Mouse (Mus musculus) CD8-positive naive resting alpha-beta T cell, adult 57 days (primary cell): Measurements from ENCODE around the gene Ssr4. TPM values are rescaled to one million over a fixed set of nuclear protein-coding genes. Genes with fewer than 3 reads are reported as not detected.

Experiments used
- total RNA-seq: library from RNA; stranded (reverse); gene quantifications from one replicate; pipeline ENCODE4 v1.2.4, GENCODE M21; 2023

Gene Ssr4
- 116 TPM for total RNA-seq

DNA sequence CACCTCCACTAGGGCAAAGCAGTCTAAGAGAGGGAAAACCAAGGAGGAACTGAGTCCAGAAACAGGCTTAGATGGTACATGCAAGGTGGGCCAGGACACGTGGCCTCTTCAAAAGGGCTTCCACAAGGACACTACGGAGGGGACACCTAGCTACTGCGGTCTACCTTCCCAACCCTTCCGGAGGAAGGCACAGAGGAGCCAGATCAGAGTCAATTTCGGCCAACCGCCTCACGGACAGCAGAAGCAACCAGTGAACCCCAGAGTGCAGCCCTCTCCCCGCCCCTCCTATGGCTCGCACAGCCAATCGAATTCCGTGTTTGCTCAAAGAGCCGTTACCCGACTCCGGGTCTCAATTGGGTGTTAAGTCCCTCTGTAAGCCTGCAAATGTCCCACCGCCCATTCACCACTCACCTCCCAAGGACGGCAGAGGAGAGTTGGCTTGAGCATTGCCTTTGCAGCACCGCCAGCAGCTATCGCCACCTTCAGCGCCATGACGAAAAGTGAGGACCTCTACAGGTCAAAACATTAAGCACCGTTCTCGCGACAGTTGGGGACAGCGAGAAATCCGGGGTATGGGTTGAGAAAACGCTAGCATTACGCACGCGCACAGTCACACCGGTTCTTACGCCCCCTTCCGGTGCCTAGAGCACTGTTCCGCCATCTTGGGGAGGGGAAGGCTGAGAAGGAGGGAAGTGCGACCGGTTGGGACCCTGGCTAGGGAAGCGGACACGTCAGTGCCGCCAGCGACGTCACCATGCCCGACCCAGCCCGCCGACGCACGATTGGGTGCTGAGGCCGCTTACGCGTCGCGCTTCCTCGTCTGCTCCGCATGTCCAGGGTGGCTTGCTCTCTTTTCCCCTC lies at the start of gene Ssr4, which contains the start of gene Idh3g:
Gene Ssr4, plus strand, starts transcription at position 665 of the 861 bp plus-strand sequence.
Gene Idh3g, minus strand, starts transcription at position 534 of the 861 bp plus-strand sequence.

DNA sequence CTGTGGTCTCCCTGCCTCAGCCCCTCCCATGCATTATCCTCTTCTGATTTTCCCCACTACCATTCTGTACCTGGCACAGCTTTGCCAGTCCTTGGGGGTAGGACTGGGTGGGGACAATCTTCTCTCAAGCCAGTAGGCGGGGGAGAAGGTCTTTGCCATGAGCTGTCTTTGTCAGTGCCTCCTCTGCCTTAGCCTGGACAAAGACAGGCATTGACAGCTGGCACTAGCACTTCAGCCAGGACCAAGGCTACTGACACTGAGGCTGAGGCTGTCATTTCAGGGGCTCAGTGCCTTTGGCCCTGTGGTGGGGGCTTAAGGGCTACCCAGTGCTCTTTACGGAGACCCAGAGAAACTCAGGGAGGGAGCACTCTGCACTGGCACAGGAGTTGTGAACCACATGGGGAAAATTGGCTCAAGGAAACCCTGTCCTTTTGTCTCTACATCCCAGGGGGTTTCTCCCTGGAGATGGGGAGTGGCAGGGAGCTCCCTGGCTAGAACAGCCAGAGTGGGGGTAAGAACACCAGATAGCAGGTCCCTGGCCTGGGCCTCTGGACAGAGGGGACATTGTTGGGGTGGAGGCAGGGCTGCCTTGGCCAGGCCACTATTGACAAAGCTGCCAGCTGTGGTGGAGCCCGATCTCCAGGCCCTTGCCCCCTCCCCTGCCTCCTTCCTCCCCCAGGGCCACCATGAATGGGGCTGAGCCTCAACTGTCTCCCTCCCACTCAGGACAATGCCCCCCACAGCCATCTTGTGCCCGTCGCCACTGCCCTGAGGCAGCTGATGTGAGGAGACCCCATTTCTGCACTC lies 30.3 kb upstream of the Ssr4 start, which contains the start of gene Plxnb3:
Gene Plxnb3, plus strand, starts transcription at position 757 of the 807 bp plus-strand sequence.

DNA sequence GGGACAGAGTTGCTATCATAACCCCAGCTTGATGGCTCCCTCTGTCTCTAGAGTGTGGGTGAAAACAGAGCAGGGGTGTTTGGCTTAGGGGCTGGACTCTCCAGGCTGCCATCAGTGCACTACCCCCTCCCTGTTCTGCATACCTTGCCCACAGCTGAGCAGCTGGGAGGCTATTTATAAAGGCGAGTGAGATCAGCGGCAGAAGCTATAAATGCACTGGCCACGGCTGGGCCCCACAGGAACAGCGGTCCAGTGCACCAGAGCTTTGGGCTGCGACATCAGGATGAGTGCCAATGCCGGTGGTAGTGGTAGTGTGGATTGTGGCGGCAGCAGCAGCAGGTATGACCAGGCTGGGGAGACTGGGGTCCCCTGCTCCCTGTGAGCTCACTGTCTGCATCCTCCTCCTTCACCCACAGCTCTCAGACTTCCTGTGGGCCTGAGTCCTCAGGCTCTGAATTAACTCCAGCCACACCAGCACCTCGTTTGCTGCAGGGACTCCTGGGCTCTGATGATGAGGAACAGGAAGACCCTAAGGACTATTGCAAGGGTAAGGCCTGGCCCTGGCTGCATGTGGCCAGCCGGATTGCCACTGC lies 12.6 kb upstream of the Ssr4 start, which contains the start of gene Srpk3:
Gene Srpk3, plus strand, starts transcription at position 238 of the 593 bp plus-strand sequence.

DNA sequence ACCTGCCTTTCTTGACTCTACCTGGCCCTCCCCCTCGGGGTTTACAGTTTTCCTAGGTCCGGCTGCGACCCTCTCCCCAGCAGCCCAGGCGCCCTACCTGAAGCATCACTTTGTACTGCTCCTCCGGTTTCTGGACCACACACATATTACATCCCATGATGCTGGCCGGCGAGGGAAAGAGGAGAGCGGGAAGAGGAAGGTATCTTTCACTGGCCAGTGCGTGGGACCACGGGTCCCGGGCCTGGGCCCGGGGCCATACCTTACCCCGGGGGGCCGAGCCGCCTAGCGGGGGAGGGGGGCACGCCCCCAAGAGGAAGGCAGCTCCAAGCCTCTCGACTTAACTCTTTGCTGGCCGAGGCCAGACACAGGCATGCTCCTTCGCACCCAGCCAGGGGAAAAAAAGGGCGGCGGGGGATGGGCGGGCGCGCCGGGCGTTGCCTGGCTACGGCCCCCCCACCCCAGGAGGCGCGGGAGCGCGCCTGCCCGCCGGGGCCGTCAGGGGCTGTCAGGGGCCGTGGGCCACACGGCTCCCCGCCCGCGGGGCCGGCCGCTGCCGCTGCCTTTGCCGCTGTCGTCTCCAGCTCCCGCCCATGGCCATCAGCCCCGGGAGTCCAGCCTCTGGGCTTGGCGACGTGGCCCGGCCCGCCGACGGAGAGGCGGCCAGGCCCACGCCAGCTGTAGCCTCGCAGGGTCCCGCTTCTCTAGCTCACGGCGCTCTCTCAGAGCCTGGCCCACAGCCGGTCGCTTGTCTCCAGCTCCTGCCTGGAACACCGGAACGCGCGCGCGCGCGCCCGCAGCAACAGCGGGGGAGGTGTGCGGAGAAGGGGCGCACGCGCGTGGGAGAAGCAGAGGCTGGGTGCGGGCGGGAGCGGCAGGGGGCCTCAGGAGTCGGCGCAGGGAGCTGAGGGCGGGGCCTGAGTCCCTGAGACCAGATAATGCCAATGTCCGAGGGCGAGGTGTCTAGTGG lies 37.6 kb downstream of the Ssr4 start, which contains the start of gene Pdzd4:
Gene Pdzd4, minus strand, starts transcription at position 785 of the 967 bp plus-strand sequence.

Other genes with a start within 250 kb of the Ssr4 start
- gene Dusp9, start 147.6 kb upstream of the Ssr4 start, total RNA-seq = 0.31 TPM
- 2.1 TPM for gene Pnck, start 126.9 kb upstream of the Ssr4 start, total RNA-seq
- 0.58 TPM for gene Slc6a8, start 113.9 kb upstream of the Ssr4 start, total RNA-seq
- 111 TPM for gene Bcap31, start 70.9 kb upstream of the Ssr4 start, total RNA-seq
- 32.7 TPM for gene Abcd1, start 70.4 kb upstream of the Ssr4 start, total RNA-seq
- gene Plxnb3, start 29.9 kb upstream of the Ssr4 start, total RNA-seq = not detected
- 9.7 TPM for gene Srpk3, start 12.6 kb upstream of the Ssr4 start, total RNA-seq
- 124 TPM for gene Idh3g, start 131 bp upstream of the Ssr4 start, total RNA-seq
- 1.2 TPM for gene Pdzd4, start 37.9 kb downstream of the Ssr4 start, total RNA-seq
- not detected for gene Avpr2, start 105.1 kb downstream of the Ssr4 start, total RNA-seq
- 21.3 TPM for gene L1cam, start 109.1 kb downstream of the Ssr4 start, total RNA-seq
- 313 TPM for gene Arhgap4, start 134.8 kb downstream of the Ssr4 start, total RNA-seq
- gene Naa10, start 134.9 kb downstream of the Ssr4 start, total RNA-seq = 69.4 TPM
- 3.4 TPM for gene Renbp, start 143.8 kb downstream of the Ssr4 start, total RNA-seq
- gene Hcfc1, start 179.3 kb downstream of the Ssr4 start, total RNA-seq = 93.0 TPM
- 127 TPM for gene Irak1, start 236.9 kb downstream of the Ssr4 start, total RNA-seq